8 mouse cellular contexts compared by ENCODE assay signal in the genomic region with DNA sequence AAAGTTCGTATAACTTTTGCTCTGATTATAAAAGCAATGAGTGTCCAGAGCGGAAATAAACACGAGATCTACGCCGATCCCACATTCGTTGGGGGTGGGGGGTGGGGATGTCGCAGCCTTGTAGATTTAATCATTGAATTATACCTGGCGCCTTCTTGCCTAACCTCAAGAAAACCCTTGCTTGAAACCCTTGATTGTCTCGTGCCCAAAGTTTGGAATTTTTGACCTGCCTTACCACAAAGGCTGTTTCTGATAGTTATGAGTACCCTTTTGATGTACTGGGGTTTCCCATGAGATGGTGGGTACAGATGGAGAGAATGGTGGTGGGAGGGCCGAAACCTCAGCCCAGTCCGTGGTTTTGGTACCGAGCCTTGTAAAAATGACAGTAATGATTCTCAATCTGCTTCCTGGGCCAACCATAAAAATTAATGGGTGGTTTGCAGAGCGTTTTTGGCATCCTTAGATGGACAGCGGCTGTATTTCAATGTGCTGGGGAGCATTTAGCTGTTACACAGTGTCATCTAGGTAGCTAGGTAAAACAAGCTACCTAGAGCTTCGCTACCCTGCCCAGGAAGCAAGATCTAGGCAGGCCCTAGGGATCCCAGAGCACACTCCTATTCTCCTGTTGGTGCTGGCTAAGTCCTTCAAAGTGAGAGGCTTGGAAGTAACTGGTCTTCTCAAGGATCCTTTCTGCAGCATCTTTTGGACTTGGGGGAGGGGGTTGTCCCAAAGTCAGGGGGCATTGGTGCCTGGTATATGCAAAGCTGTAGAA. TPM values are rescaled to one million over a fixed set of nuclear protein-coding genes. Genes with fewer than 3 reads are reported as not detected.
A peak's percentile ranks its signal among the peaks of the same experiment; 100 is the strongest.
DNase-seq lines count a peak whose midpoint lies in the region; ATAC-seq and TF ChIP-seq lines count a peak whose summit lies in the region.

No protein-coding gene starts in this region.

- no peaks in the 10 kb centered on the region for H3K27me3 ChIP-seq in hindbrain, embryonic 12.5 days
- H3K27me3 ChIP-seq in midbrain, embryonic 12.5 days = no peaks in the 10 kb centered on the region

- intact Hi-C loops in gastrocnemius, adult 2 months (cut with DNase I) = loop anchor here (10.0 kb wide), 2 partner anchors 63 to 113 kb away; no protein-coding TSS in a partner anchor

- H3K27ac ChIP-seq in gastrocnemius, adult 2 months = peak overlapping the region; percentile 92
- H3K27ac ChIP-seq in ES-E14 (ENCODE audit: insufficient read depth, low read depth, low read length, poor library complexity, severe bottlenecking) = no peak overlapping the region
- H3K27ac ChIP-seq in hindbrain, embryonic 12.5 days = peak overlapping the region; percentile 84
- H3K27ac ChIP-seq in midbrain, embryonic 12.5 days (replicated peaks) = peak overlapping the region; percentile 75; the same call in 1 of the 2 replicates

- no peaks in the 10 kb centered on the region for H3K36me3 ChIP-seq in ES-E14 (ENCODE audit: control insufficient read depth, insufficient read depth, low read length, poor library complexity, severe bottlenecking)
- no peaks in the 10 kb centered on the region for H3K36me3 ChIP-seq in hindbrain, embryonic 12.5 days
- no peaks in the 10 kb centered on the region for H3K36me3 ChIP-seq in midbrain, embryonic 12.5 days

- in situ Hi-C loops in ES-E14 (cut with MboI; ENCODE audit: low sequenced_read_pairs in 2 of 2, unreplicated experiment in 2 of 2) = no loop called here

- no peak for TF ChIP-seq CTCF in gastrocnemius, adult 2 months (IDR thresholded peaks at IDR 0.05)

- H3K4me3 ChIP-seq in gastrocnemius, adult 2 months = peak overlapping the region; percentile 92
- peak overlapping the region; percentile 91 to 92 for H3K4me3 ChIP-seq in ES-E14 (ENCODE audit: insufficient read depth in 1 of 2, low read depth in 1 of 2, low read length in 2 of 2, poor library complexity in 1 of 2, severe bottlenecking in 1 of 2)
- H3K4me3 ChIP-seq in hindbrain, embryonic 12.5 days = peak overlapping the region; percentile 83
- H3K4me3 ChIP-seq in midbrain, embryonic 12.5 days = peak overlapping the region; percentile 72

- ATAC-seq in hindbrain, embryonic 12.5 days (ENCODE audit: low FRiP score) = no peak
- ATAC-seq in midbrain, embryonic 12.5 days (ENCODE audit: low FRiP score, low read depth) = no peak
- ATAC-seq in cerebellum, adult (ENCODE audit: insufficient number of reproducible peaks, low FRiP score, low TSS enrichment) = no peak

- peak overlapping the region; percentile 90; the same call in 1 of the 2 replicates for H3K9ac ChIP-seq in ES-E14 (ENCODE audit: insufficient read depth, low read depth, low read length, poor library complexity, severe bottlenecking)
- peak overlapping the region; percentile 85 for H3K9ac ChIP-seq in hindbrain, embryonic 12.5 days
- peak overlapping the region; percentile 78 for H3K9ac ChIP-seq in midbrain, embryonic 12.5 days (replicated peaks)

- no peak for DNase-seq in gastrocnemius, adult 2 months
- DNase-seq in gastrocnemius, adult 18-20 months (ENCODE audit: low spot score) = no peak
- DNase-seq in ES-E14 (ENCODE audit: low read depth, low spot score) = no peak
- no peak for DNase-seq in urinary bladder, postnatal 14 days (ENCODE audit: low spot score)
- no peak for DNase-seq in kidney, postnatal 4 days

- peaks cover 13 to 17% of the 10 kb centered on the region in 2 experiments for H3K4me1 ChIP-seq in ES-E14 (ENCODE audit: control insufficient read depth in 2 of 2, insufficient read depth in 2 of 2, low read length in 2 of 2, poor library complexity in 1 of 2)
- peaks cover 57% of the 10 kb centered on the region for H3K4me1 ChIP-seq in hindbrain, embryonic 12.5 days
- H3K4me1 ChIP-seq in midbrain, embryonic 12.5 days = peaks cover 42% of the 10 kb centered on the region

- H3K4me2 ChIP-seq in hindbrain, embryonic 12.5 days (replicated peaks) = peak overlapping the region; percentile 68
- H3K4me2 ChIP-seq in midbrain, embryonic 12.5 days (replicated peaks) = peak overlapping the region; percentile 64

- no peaks in the 10 kb centered on the region for H3K9me3 ChIP-seq in ES-E14 (ENCODE audit: control insufficient read depth, insufficient read depth, low read depth, low read length)
- no peaks in the 10 kb centered on the region for H3K9me3 ChIP-seq in hindbrain, embryonic 12.5 days (replicated peaks)
- no peaks in the 10 kb centered on the region for H3K9me3 ChIP-seq in midbrain, embryonic 12.5 days

- WGBS in hindbrain, embryonic 12.5 days = 3% methylated on average over 15 of the region's 15 CpGs
- WGBS in midbrain, embryonic 12.5 days = 2% methylated on average over 15 of the region's 15 CpGs

TF ChIP-seq in ES-E14, 5 proteins besides CTCF, POLR2A, EP300 and RAD21:
- no peak for TF ChIP-seq MAFK (IDR thresholded peaks at IDR 0.05; ENCODE audit: insufficient read depth, low read depth, low read length)
- no peak for TF ChIP-seq CHD2 (IDR thresholded peaks at IDR 0.05; ENCODE audit: low read depth, low read length)
- TF ChIP-seq HCFC1 (IDR thresholded peaks at IDR 0.05; ENCODE audit: borderline replicate concordance, insufficient read depth, low read length) = no peak
- TF ChIP-seq ZC3H11A (IDR thresholded peaks at IDR 0.05; ENCODE audit: borderline replicate concordance, low read depth, low read length) = no peak
- no peak for TF ChIP-seq ZNF384 (IDR thresholded peaks at IDR 0.05; ENCODE audit: low read depth, low read length)

RNA-seq across cellular contexts. Expression of a gene that starts 1.3 kb away (rescaled TPM):
- 1 to 10 TPM; 2.1 to 4.0 TPM for total RNA-seq in gastrocnemius, adult 2 months (2021)
- total RNA-seq in gastrocnemius, adult 18-20 months (2021) = 1 to 10 TPM; 2.5 to 3.7 TPM
- total RNA-seq in ES-E14 (2012; rRNA removed) = 10.0 and 12.0 TPM in 2 replicates
- polyA plus RNA-seq in hindbrain, embryonic 12.5 days (2016; fragmentation: Nextera tagmentation; extraction: Ambion mirVana) = 28.0 and 31.4 TPM in 2 replicates
- polyA plus RNA-seq in midbrain, embryonic 12.5 days (2016; fragmentation: Nextera tagmentation; extraction: Ambion mirVana) = 19.4 and 21.0 TPM in 2 replicates
